Mouse (Mus musculus): ENCODE measurements around the gene Mtmr10. TPM values are rescaled to one million over a fixed set of nuclear protein-coding genes. Genes with fewer than 3 reads are reported as not detected.

Mtmr10 gene
- polyA plus RNA-seq, 1 experiment from 2014 or later = 10.9 TPM

GRCm38 (mm10) chr7:64356661-64357060 lies 69.2 kb downstream of the Mtmr10 start:
- Histone ChIP-seq H3K4me3 (replicated peaks) (no peak overlapping the region), H3K9ac (replicated peaks) (no peak overlapping the region), H3K27me3 (no peaks in the 10 kb centered on the region), H3K4me1 (replicated peaks) (peaks cover 6% of the 10 kb centered on the region), H3K27ac (no peak overlapping the region), H3K36me3 (peaks cover 63% of the 10 kb centered on the region), H3K9me3 (no peaks in the 10 kb centered on the region), H3K4me2 (replicated peaks) (no peak overlapping the region)
- 93% methylated on average over 5 of the region's 5 CpGs for WGBS
- no peak for ATAC-seq

- peaks cover 68% of the 10 kb centered on the region for H3K36me3 ChIP-seq
- H3K4me1 ChIP-seq (replicated peaks) = peaks cover 6% of the 10 kb centered on the region
- no peak overlapping the region for H3K4me2 ChIP-seq (replicated peaks)
- ATAC-seq = no peak
- 93% methylated on average over 9 of the region's 9 CpGs for WGBS
- no peak overlapping the region for H3K27ac ChIP-seq
- H3K9ac ChIP-seq (replicated peaks) = no peak overlapping the region
- H3K9me3 ChIP-seq = no peaks in the 10 kb centered on the region
- H3K27me3 ChIP-seq = no peaks in the 10 kb centered on the region
- no peak overlapping the region for H3K4me3 ChIP-seq (replicated peaks)
These were observed 70.0 kb downstream of the Mtmr10 start for GRCm38 (mm10) chr7:64357405-64357804.

- peaks cover 68% of the 10 kb centered on the region for H3K36me3 ChIP-seq
- no peaks in the 10 kb centered on the region for H3K27me3 ChIP-seq
- no peak for ATAC-seq
- no peak overlapping the region for H3K4me3 ChIP-seq (replicated peaks)
- peaks cover 6% of the 10 kb centered on the region for H3K4me1 ChIP-seq (replicated peaks)
- H3K9me3 ChIP-seq = no peaks in the 10 kb centered on the region
- WGBS = 85% methylated on average over 6 of the region's 6 CpGs
- H3K27ac ChIP-seq = no peak overlapping the region
- no peak overlapping the region for H3K4me2 ChIP-seq (replicated peaks)
- H3K9ac ChIP-seq (replicated peaks) = no peak overlapping the region
These were observed 71.2 kb downstream of the Mtmr10 start for GRCm38 (mm10) chr7:64358666-64359065.

DNA sequence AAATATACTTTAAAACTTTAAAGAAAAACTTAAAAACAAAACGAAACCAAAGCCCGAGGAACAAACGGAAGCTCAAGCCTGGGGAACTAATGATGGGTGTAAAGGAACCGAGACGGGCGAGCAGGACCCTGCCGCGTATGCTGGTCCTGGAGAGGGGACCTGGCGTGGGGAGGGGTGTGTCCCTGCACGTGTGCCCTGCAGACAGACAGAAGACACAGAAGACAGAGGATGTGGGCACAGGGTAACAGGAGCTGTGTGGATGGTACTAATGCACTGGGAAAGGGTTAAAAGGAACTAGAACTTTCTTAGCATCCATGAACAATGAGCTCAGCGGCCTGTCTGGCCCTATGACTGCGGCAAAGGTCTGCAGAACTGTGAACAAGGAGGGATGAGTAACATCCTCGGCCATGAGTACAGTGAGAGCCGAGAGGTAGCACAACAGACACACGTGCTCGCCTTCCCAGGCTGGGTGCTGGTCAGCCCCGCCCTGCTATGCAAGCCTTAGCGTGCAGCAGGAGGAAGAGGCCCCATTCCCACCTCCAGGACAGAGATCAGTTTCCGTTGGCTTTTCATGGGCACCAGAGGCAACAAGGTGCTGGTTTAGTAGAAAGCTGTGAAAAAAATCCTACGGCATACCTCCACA lies 72.6 kb downstream of the Mtmr10 start:
- Histone ChIP-seq H3K27me3 (no peaks in the 10 kb centered on the region), H3K4me1 (replicated peaks) (no peaks in the 10 kb centered on the region), H3K4me2 (replicated peaks) (no peak overlapping the region), H3K36me3 (peaks cover 76% of the 10 kb centered on the region), H3K9ac (replicated peaks) (no peak overlapping the region), H3K9me3 (no peaks in the 10 kb centered on the region), H3K27ac (no peak overlapping the region), H3K4me3 (replicated peaks) (no peak overlapping the region)
- WGBS = 89% methylated on average over 20 of the region's 20 CpGs
- ATAC-seq = no peak

DNA sequence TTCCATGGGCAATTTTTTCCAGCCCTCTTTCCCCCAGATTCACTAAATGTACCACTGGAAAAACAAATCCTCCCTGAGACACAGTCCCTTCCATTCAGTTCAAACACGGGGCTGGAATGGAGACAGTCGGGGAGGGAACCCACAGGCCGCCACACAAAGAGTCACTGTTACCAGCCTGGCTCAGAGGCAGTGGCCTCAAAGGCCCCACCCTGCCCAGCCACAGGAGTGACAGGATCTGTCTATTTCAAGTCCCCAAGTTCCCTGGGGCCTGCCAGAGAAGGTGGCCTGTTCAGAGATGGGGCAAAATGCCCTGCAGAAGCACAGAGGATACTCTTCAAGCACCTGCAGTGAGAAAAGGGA lies 73.1 kb downstream of the Mtmr10 start:
- 60% methylated on average over 3 of the region's 3 CpGs for WGBS
- no peak overlapping the region for H3K27ac ChIP-seq

DNA sequence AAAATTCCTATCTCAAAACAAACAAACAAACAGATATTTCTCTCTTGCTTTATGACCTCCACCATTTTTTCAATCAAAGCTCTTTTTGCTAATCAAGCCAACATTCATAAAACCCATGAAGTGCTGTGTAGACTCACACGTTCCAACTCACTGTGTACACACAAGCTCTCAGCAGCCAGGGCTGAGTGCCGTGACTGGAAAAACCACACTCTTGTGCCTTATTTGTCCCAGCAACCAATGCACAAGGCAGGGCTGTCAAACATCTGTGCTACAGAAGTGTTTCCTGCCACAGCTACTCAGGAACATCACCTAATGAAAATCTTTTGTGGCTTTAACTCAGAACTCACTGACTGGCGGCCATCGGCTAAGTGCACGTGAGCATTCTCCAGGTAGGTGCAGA lies 78.4 kb downstream of the Mtmr10 start:
- no peak overlapping the region for H3K27ac ChIP-seq
- no peak overlapping the region for H3K9ac ChIP-seq (replicated peaks)
- no peaks in the 10 kb centered on the region for H3K4me1 ChIP-seq (replicated peaks)
- H3K4me3 ChIP-seq (replicated peaks) = no peak overlapping the region
- H3K36me3 ChIP-seq = peaks cover 66% of the 10 kb centered on the region
- 93% methylated on average over 5 of the region's 5 CpGs for WGBS
- no peaks in the 10 kb centered on the region for H3K9me3 ChIP-seq
- no peaks in the 10 kb centered on the region for H3K27me3 ChIP-seq
- H3K4me2 ChIP-seq (replicated peaks) = no peak overlapping the region
- ATAC-seq = no peak

More for the DNA sequence above, 73.1 kb downstream of the Mtmr10 start:
- H3K4me3 ChIP-seq (replicated peaks) = no peak overlapping the region
- H3K4me1 ChIP-seq (replicated peaks) = no peaks in the 10 kb centered on the region
- no peak for ATAC-seq
- no peaks in the 10 kb centered on the region for H3K27me3 ChIP-seq
- no peak overlapping the region for H3K9ac ChIP-seq (replicated peaks)
- H3K9me3 ChIP-seq = no peaks in the 10 kb centered on the region
- H3K36me3 ChIP-seq = peaks cover 76% of the 10 kb centered on the region
- no peak overlapping the region for H3K4me2 ChIP-seq (replicated peaks)

DNA sequence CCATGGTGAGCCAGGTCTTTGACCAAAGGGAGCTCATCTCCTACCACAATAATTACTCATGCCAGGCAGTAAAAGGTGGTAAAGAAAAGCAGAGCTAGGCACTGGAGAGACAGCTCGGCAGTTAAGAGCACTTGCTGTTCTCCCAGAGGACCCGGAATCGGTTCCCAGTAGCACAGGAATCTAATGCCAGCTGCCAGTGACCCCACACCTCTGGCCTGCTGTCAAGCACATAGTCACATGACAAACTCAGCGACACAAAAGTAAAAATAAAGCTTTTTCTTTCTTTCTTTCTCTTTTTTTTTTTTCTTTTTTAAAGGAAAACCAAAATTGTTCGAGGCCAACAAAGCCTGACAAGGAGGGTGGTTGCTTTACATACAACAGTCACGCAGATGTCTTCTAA lies 82.4 kb downstream of the Mtmr10 start:
- Histone ChIP-seq H3K4me2 (replicated peaks) (no peak overlapping the region), H3K9me3 (no peaks in the 10 kb centered on the region), H3K36me3 (peaks cover 30% of the 10 kb centered on the region), H3K9ac (replicated peaks) (no peak overlapping the region), H3K27ac (no peak overlapping the region), H3K4me1 (replicated peaks) (peaks cover 15% of the 10 kb centered on the region), H3K4me3 (replicated peaks) (no peak overlapping the region), H3K27me3 (no peaks in the 10 kb centered on the region)
- WGBS = 88% methylated on average over 6 of the region's 6 CpGs
- ATAC-seq = no peak

DNA sequence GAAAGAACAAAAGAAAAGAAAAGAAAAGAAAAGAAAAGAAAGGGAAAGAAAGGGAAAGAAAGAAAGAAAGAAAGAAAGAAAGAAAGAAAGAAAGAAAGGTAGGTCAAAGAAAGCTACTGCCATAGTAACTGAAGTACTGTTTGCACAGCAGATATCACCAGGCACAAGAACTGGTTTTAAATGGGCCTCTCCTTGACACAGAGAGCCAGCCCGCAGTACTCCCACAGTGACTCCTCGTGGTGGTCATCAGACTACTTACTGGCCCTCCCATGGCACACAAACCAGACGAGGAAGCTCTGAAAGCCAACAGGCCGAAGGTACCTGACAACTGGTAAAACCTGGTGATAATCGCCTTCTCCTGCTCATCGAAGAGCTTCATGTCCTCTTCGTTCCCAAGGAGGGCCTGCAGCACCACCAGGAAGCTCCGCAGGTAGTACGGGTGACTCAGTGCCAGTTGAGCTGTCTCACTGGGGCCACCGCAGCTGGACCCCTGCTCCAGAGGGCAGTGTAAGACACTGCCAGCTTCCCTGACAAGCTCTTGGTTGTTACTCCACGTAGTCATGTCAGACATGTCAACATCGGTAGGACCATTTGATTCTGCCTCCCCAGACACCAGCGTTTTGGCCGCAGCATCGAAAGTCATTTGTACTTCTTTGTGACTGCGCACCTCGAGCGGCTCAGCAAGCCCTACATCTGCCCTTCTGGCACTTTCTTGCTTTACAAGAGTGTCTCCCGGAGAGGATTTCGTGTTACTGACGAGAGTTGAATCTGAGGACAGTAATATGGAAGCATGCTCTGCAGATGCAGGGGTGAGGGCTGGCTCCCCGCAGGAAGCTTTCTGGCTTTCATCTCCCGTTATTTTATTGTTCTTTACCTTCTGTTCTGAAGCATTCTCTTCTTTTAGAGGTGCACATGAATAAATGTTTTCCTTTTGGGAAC lies 84.8 kb downstream of the Mtmr10 start:
- Histone ChIP-seq H3K4me1 (replicated peaks) (peaks cover 15% of the 10 kb centered on the region), H3K4me2 (replicated peaks) (no peak overlapping the region), H3K36me3 (peaks cover 27% of the 10 kb centered on the region), H3K27me3 (no peaks in the 10 kb centered on the region), H3K4me3 (replicated peaks) (0 out of 2 replicates have a peak overlapping the region, but pooled peaks have one; percentile 69), H3K9me3 (no peaks in the 10 kb centered on the region), H3K9ac (replicated peaks) (no peak overlapping the region), H3K27ac (no peak overlapping the region)
- ATAC-seq = no peak
- WGBS = 91% methylated on average over 23 of the region's 23 CpGs

DNA sequence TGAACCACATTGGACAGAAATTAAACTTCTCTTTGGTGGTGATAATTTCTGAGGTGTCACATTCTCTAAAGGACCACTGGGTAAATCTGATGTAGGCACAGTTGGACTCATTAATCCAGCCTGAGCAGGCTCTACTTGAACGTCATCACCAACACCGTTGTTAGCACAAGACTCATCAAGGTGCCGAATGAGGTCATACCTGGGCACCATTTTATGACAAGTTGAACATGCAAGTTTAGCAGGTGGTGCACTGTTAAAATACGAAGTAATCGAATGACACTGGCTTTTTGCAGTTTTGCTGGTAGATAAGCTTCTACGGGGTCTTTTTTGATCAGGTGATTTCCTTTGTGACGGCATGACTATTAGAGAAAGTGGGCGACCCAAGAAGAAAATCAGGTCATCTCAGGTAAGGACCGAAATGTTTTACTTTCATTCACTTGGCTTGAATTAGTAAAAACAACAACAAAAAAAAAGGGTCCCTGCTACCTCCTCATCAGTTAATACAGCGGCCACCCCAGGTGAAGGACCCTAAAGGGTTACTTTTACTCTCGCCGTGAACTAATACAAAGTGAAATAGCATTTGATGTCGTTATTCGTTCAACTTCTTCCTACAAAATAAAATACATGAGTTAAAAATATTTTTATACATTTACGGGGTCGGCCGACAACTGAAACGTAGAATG lies 85.8 kb downstream of the Mtmr10 start:
- no peaks in the 10 kb centered on the region for H3K9me3 ChIP-seq
- peak overlapping the region; percentile 93 for H3K27ac ChIP-seq
- H3K4me2 ChIP-seq (replicated peaks) = peak overlapping the region; percentile 68
- ATAC-seq = peak; percentile 53
- WGBS = 15% methylated on average over 18 of the region's 18 CpGs
- H3K9ac ChIP-seq (replicated peaks) = peak overlapping the region; percentile 71
- peaks cover 34% of the 10 kb centered on the region for H3K36me3 ChIP-seq
- no peaks in the 10 kb centered on the region for H3K27me3 ChIP-seq
- peaks cover 15% of the 10 kb centered on the region for H3K4me1 ChIP-seq (replicated peaks)
- peak overlapping the region; percentile 69 for H3K4me3 ChIP-seq (replicated peaks)

DNA sequence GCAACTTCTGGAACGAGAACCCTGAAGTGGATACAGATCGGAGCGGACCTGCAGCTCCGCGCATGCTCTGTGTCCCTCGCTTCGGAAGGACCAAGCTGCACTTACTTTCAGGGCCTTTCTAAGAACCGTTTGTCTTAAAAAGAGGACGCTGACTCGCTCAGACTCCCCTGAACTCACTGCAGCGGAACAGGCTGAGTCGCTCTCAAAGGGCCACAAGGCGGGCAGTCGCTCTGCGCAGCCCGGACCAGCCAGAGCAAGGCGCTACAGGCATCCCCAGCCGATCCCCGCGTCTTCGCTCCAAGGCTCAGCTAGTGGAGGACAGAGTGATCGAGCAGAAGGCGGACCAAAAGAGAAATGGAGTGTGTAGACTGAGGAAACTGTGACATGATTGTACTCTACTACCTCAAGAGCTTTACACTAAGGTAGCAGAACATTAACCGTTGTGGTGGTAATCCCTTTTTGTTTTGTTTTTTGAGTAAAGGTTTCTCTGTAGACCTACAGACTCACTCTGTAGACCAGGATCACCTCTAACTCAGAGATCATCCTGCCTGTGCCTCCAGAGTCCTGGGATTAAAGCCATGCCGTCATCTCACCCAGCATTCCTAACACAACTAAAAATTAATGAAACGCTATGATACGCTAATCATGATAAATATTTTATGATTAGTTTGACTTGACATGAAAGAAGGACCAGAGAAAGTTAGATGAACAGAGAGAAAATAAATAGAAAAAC lies 86.5 kb downstream of the Mtmr10 start, which contains the start of gene Fan1:
Gene Fan1, minus strand, starts transcription at position 266 of the 733 bp plus-strand sequence.
- peak within 1 kb of the TSS; percentile 69 for H3K4me3 ChIP-seq (replicated peaks)
- no peaks in the 10 kb centered on the region for H3K9me3 ChIP-seq
- no peaks in the 10 kb centered on the region for H3K27me3 ChIP-seq
- H3K4me1 ChIP-seq (replicated peaks) = peaks cover 15% of the 10 kb centered on the region
- H3K4me2 ChIP-seq (replicated peaks) = peak within 1 kb of the TSS; percentile 68
- 4% methylated on average over 27 of the region's 27 CpGs for WGBS
- peaks cover 35% of the 10 kb centered on the region for H3K36me3 ChIP-seq
- H3K9ac ChIP-seq (replicated peaks) = peak within 1 kb of the TSS; percentile 71
- peak; percentile 98 for ATAC-seq
- H3K27ac ChIP-seq = peak within 1 kb of the TSS; percentile 93

All from midbrain, embryonic 13.5 days (tissue).